Mouse (Mus musculus): ENCODE results near the gene C130032M10Rik. TPM values are rescaled to one million over a fixed set of nuclear protein-coding genes. Genes with fewer than 3 reads are reported as not detected.
"Not testable (repeated sequence)": the region's sequence is repeated elsewhere in the genome, so short reads cannot be mapped to it uniquely, and the experiment has no call there.

The C130032M10Rik gene
- total RNA-seq, 2 experiments from 2014 or later = not detected

DNA sequence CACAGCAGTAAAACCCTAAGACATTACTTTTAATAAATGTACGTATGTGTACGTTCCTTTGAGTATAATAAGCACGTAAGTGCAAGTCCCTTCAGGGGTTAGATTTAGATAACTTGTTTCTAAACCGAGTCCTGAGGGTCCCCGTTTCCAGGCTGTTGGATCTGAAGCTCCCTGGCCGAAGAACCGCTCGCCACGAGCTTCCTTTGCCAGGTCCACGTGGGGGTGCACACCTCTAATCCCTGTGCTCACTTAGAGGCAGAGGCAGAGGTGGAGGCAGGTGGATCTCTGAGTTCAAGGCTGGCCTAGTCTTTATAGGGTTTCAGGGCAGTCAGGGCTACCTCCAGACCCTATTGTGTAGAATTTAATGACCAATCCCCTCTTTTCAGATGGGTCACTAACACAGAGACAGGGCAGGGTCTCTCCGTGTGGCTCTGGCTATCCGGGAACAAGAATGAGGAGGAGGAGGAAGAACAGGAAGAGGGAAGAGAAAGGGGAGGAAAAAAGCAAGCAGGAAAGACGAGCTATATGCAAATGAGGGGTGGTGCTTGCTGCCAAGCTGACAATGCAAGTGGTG lies 2.5 kb downstream of the C130032M10Rik start:
- ATAC-seq (replicated peaks; ENCODE audit: poor library complexity) = no peak

- ATAC-seq (replicated peaks; ENCODE audit: poor library complexity) = no peak
These were observed 3.4 kb downstream of the C130032M10Rik start for GRCm38 (mm10) chr9:114518812-114519477.

DNA sequence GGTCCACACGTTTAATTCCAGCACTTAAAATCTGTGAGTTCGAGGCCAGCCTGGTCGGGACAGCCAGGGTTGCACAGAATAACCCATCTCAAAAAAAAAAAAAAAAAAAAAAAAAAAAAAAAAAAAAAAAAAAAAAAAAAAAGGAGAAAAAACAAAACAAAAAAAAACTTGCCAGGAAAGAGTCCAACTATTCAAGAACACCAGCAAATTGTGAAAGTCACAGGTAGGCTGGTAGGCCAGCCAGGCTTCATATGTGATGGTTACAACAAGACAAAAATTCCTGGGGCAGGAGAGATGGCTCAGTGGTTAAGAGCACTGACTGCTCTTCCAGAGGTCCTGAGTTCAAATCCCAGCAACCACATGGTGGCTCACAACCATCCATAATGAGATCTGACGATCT lies 5.0 kb downstream of the C130032M10Rik start:
- ATAC-seq (replicated peaks; ENCODE audit: poor library complexity) = not testable (repeated sequence)

DNA sequence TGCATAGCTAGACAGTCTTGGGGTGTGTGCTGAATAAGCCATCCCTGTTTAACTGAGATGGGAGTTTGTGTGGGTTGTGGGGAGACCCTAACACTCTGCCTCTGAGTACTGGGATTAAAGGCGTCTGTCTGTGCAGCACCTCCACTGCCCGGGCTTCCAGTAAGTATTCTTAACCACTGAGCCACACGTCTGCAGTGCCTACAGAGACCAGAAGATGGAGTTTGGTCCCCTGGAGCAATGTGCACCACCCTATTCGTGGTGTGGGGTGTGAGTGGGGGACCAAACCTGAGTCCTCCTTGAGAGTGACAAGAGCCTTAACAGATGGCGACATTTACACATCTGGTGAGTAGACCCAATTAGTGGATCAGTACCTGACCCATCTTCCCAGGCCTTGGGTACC lies 6.5 kb downstream of the C130032M10Rik start:
- ATAC-seq (replicated peaks; ENCODE audit: poor library complexity) = peak; percentile 50; the same call in 1 of the 2 replicates

DNA sequence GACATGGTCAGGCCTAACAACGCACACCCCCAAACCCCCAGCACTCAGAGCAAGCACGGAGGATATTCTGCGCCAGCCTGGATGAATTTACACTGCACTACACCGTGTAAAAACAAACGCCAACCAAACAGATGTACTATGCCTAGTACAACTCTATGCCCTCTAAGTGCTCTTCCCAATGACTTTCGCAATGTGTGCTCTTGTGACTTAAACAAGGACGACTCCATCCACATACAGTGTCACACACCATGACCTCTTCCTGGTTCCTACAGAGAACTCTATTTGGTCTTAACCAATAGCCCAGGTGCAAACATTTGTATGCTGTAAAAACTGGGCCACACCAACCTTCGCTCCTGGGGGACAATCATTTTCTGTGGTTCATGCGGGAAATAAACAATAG lies 7.0 kb downstream of the C130032M10Rik start:
- ATAC-seq (replicated peaks; ENCODE audit: poor library complexity) = peak; percentile 18; the same call in 1 of the 2 replicates

DNA sequence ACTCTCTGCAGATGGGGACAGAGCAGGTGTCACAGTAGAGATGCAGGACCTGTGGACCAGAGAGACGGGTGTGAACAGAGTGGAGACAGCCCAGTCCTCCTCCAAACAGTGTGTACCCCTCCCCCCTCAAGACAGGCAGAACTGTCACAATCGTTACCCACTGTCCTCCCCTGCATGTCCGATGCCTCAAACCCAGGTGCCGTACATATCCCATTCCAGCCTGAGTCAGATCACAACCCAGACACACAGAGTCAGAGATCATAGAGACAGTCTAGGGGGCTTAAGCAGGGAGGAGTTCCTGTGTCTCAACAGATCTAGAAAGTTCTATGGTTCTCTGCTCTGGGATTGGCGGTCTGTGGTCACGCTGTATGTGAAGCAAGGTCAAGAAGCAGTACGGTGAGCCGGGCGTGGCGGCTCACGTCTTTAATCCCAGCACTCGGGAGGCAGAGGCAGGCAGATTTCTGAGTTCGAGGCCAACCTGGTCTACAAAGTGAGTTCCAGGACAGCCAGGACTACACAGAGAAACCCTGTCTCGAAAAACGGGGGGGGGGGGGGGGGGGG lies 9.7 kb downstream of the C130032M10Rik start:
- ATAC-seq (replicated peaks; ENCODE audit: poor library complexity) = no peak

DNA sequence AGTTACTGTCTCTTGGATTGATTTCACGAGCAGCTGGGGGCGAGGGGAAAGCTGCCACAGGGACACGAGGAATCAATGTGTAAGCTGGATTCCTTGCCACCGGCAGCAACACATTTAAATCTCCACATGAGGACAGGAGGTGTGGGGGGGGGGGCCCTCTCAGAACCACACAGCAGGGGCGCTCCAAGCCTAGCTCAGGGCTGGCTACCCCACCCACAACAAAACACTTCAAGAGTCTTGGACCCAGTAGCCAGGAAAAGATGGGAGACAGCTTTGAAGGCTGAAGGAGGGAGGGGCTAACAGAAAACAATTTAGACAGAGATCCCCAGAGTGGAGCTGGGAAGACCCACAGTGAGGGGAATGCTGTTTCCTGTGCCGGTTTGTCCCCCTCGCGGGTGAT lies 10.4 kb downstream of the C130032M10Rik start:
- ATAC-seq (replicated peaks; ENCODE audit: poor library complexity) = no peak

GRCm38 (mm10) chr9:114526581-114526980 lies 11.1 kb downstream of the C130032M10Rik start:
- no peak for ATAC-seq (replicated peaks; ENCODE audit: poor library complexity)

DNA sequence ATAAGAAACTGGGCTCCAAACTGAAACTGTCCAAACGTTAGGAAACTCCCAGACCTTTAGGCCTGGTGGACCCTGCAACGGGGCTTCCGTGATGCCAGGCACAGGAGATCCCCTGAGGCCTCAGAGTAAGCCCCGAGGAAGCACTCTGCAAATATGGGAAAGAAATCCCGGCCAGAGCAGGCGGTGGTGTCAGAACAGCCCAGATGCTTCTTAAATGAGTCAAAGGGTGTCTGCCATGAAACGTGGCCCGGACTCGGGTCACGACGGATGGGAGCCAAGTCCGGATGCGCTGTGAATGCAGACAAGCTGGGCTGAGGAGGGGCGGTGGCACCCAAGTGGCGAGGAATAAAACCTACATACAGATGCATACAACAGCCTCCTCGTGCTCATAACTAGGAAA lies 11.6 kb downstream of the C130032M10Rik start:
- peak; percentile 70 for ATAC-seq (replicated peaks; ENCODE audit: poor library complexity)

- peak; percentile 67 for ATAC-seq (replicated peaks; ENCODE audit: poor library complexity)
These were observed 12.6 kb downstream of the C130032M10Rik start for GRCm38 (mm10) chr9:114527992-114528679.

GRCm38 (mm10) chr9:114528680-114529048 lies 13.2 kb downstream of the C130032M10Rik start:
- no peak for ATAC-seq (replicated peaks; ENCODE audit: poor library complexity)

DNA sequence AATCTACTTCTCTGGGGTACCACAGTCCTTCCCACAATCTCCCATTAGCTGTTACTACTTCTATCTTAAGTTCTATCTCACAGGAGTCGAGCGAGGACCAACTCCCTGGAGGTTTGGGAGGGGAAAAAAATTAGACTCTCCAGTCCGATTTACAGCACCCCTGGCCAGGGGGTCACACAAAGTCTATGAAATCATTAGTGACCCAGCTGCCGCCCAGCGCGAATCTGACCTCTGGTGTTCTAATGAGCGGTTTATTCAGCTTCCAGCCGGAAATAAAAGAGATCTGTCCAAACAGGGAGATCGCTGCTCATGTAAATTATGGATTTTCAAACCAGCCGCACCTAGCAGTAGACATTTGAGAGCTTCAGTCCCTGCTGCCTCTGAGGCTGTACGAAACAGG lies 15.8 kb downstream of the C130032M10Rik start:
- no peak for ATAC-seq (replicated peaks; ENCODE audit: poor library complexity)

- ATAC-seq (replicated peaks; ENCODE audit: poor library complexity) = peak; percentile 83
These were observed 18.4 kb downstream of the C130032M10Rik start for GRCm38 (mm10) chr9:114533848-114534247.

DNA sequence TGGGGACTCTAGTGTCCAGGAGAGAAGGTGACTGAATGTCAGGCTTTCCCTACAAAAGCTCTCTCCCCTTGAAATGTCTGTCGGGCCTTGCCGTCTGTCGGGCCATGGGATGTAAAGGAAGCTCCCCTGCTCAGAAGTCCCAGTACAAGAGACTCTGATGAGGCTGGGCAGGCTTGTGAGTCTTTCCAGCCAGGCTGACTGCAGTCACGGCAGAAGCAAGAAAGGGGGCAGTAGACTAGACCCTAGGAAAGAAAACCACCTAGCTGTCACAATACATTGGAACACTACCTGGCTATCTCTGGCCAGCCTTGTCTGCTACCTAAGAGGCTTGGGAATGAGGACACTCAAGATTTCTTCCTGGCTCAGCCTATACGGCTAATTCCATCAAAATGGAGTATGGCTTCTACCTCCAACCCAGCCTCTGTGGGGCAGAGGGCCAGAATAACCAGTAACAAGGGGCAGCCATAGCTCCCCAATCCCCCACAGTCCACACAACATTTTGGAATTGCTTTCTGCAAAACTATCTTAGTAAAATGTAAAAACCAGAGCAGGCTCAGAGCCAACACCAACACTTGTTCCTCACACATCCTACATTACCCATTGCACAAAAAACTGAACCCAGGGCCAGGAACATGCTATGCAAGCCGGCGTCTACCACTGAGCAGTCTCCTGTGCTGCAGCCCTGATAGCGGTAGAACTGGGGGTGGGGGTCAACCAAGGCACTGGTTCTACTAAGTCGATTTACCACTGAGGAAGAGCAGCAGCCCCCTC lies 19.4 kb downstream of the C130032M10Rik start:
- no peak for ATAC-seq (replicated peaks; ENCODE audit: poor library complexity)

GRCm38 (mm10) chr9:114536628-114537027 lies 21.1 kb downstream of the C130032M10Rik start:
- no peak for ATAC-seq (replicated peaks; ENCODE audit: poor library complexity)

GRCm38 (mm10) chr9:114538996-114539563 lies 23.6 kb downstream of the C130032M10Rik start:
- no peak for ATAC-seq (replicated peaks; ENCODE audit: poor library complexity)

GRCm38 (mm10) chr9:114541279-114541741 lies 25.8 kb downstream of the C130032M10Rik start:
- ATAC-seq (replicated peaks; ENCODE audit: poor library complexity) = peak; percentile 72

DNA sequence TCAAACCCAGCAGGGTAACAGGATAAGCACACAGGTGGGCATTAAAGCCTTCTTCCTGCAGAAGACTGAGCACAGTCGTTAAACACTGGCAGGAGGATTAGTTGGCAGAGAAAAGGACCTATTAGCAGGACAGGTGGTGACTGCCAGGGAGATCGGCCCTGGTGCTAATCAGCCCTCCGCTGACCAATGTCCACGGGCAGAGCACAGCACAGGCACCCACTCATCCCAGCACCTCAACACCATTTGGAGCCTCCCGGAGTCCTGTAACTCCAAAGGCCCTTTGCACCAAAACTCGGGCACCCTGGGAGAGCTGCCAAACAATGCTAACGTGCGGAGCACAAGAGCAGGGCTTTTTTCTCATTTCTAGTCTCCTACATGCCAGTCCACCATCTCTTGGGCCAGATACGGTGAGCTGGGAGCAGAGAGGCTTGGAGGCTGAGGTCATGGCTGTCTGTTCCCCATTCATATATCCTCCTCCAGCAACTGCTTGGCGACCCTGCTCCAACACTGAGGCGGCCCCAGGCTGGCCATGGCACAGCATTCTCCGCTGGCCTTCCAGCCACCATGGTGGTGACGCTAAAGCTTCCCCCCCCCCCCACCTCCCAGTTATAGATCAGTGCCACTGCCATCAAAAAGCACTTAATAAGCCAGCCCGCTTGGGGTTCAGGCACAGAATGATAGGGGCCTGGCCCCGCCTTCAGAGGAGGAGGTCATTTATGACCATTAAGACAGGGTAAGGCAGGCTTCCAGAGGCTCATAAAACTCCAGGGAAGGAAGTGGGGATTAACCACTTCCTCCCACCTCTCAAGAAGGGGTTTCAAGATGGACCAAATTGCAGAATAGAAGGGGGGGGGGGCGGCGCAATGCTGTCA lies 28.6 kb downstream of the C130032M10Rik start:
- ATAC-seq (replicated peaks; ENCODE audit: poor library complexity) = no peak

DNA sequence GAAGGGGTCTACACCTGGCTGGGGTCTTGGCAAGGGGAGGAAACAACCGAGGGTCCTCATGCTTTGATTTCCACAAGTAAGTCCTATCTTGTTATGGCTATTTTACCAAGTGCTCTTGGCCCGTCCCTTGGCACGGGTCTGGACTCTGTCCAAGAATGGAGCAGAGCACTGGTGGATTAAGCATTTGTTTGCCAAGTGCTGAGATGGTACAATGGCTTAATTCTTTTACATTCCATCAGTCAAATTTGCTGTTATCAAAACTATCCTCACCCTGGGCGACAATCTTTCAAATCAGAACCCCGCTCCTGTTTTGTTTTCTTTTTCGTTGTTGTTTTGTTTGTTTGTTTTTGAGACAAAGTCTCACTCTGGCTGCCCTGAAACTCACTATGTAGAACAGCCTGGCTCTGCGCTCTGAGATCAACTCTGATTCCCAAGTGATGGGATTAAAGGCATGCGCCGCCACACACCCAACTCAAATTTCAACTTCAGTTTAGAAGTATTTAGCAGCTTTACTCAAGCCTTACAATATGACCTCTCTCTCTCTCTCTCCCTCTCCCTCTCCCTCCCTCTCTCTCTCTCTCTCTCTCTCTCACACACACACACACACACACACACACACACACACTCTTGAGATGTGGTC lies 29.4 kb downstream of the C130032M10Rik start:
- no peak for ATAC-seq (replicated peaks; ENCODE audit: poor library complexity)
